Comparison of ENCODE assay signal across 1 mouse cellular context in genomic region chr10:7662471-7663141, GRCm38 (mm10).
TF ChIP-seq lines count a peak whose summit lies in the region.

No protein-coding gene starts in this region.

TF ChIP-seq in MEL, 35 proteins besides CTCF, POLR2A, EP300 and RAD21 (continued from another document):
- TF ChIP-seq E2F4 (IDR thresholded peaks at IDR 0.05; ENCODE audit: borderline replicate concordance, low read depth, low read length) (peak; percentile 49; the same call in 1 of the 2 replicates), ELF1 (IDR thresholded peaks at IDR 0.05; ENCODE audit: low read depth, low read length) (no peak)
TF ChIP-seq in MEL: peak in this region for 10.
